Comparison of ENCODE assay signal across 15 mouse cellular contexts in genomic region chr19:53057980-53058725, GRCm38 (mm10). TPM values are rescaled to one million over a fixed set of nuclear protein-coding genes. Genes with fewer than 3 reads are reported as not detected.
A peak's percentile ranks its signal among the peaks of the same experiment; 100 is the strongest.
DNase-seq lines count a peak whose midpoint lies in the region; ATAC-seq and TF ChIP-seq lines count a peak whose summit lies in the region.
"Had no signal": no experiment of that assay in that cellular context is flagged by ENCODE, and none has a peak within 500 bp of the region (broad histone marks: within the 10 kb centered on the region; RNA-seq: fewer than 3 reads in every experiment).

No protein-coding gene starts in this region.

- TF ChIP-seq CTCF in testis, adult 2 months (IDR thresholded peaks at IDR 0.05; ENCODE audit: control insufficient read depth, insufficient read depth, insufficient replicate concordance, low read depth, low read length), result no peak

- no peak overlapping the region for H3K9ac ChIP-seq in heart, embryonic 16.5 days (ENCODE audit: low read length)
- no peak overlapping the region for H3K9ac ChIP-seq in heart, embryonic 11.5 days (ENCODE audit: low read depth, low read length)
- H3K9ac ChIP-seq in limb, embryonic 15.5 days, result no peak overlapping the region
- H3K9ac ChIP-seq: forebrain, embryonic 13.5 days; limb, embryonic 12.5 days had no signal

- H3K4me1 ChIP-seq in heart, embryonic 16.5 days (ENCODE audit: control insufficient read depth, insufficient read depth, low read length), result peaks cover 8% of the 10 kb centered on the region
- peaks cover 6% of the 10 kb centered on the region; the same call in 1 of the 2 replicates for H3K4me1 ChIP-seq in heart, embryonic 11.5 days (ENCODE audit: control insufficient read depth, insufficient read depth, low read length)
- peaks cover 7% of the 10 kb centered on the region for H3K4me1 ChIP-seq in testis, adult 2 months (ENCODE audit: control insufficient read depth, insufficient read depth, low read length)
- peaks cover 9% of the 10 kb centered on the region for H3K4me1 ChIP-seq in limb, embryonic 15.5 days
- H3K4me1 ChIP-seq: forebrain, embryonic 13.5 days; limb, embryonic 12.5 days had no signal

- no peak for ATAC-seq in heart, embryonic 16.5 days (replicated peaks; ENCODE audit: extremely low read depth, insufficient read depth, low FRiP score)
- no peak for ATAC-seq in heart, embryonic 11.5 days (replicated peaks; ENCODE audit: insufficient number of reproducible peaks, low FRiP score, low TSS enrichment)
- no peak for ATAC-seq in limb, embryonic 15.5 days (ENCODE audit: insufficient number of reproducible peaks, low FRiP score, low TSS enrichment, low read depth)
- no peak for ATAC-seq in activated CD4-positive, CD25-positive, alpha-beta regulatory T cell, adult 4 months
- ATAC-seq: forebrain, embryonic 13.5 days had no signal

- H3K27ac ChIP-seq in heart, embryonic 16.5 days (ENCODE audit: low read length), result peak overlapping the region; percentile 39
- H3K27ac ChIP-seq in heart, embryonic 11.5 days (ENCODE audit: low read depth, low read length), result no peak overlapping the region
- peak overlapping the region; percentile 73 for H3K27ac ChIP-seq in testis, adult 2 months (ENCODE audit: control insufficient read depth, insufficient read depth, low read depth, low read length)
- H3K27ac ChIP-seq in limb, embryonic 15.5 days, result peak overlapping the region; percentile 27; the same call in 1 of the 2 replicates
- H3K27ac ChIP-seq: forebrain, embryonic 13.5 days; limb, embryonic 12.5 days had no signal

- DNase-seq in testis, postnatal 14 days (ENCODE audit: low spot score), result no peak
- DNase-seq in cerebellum, adult 9-11 months, result no peak
- DNase-seq in spleen, postnatal 4 days (ENCODE audit: low spot score in 2 of 2), result no peak
- DNase-seq: adrenal gland, postnatal 14 days; B cell, adult 2 months; gastrocnemius, postnatal 25 days; kidney, adult 18-20 months; thymus, postnatal 14 days had no signal

- H3K4me3 ChIP-seq in heart, embryonic 16.5 days (ENCODE audit: low read length), result no peak overlapping the region
- no peak overlapping the region for H3K4me3 ChIP-seq in heart, embryonic 11.5 days (ENCODE audit: low read depth, low read length)
- H3K4me3 ChIP-seq in testis, adult 2 months (ENCODE audit: control insufficient read depth, low read depth, low read length), result peak overlapping the region; percentile 61
- no peak overlapping the region for H3K4me3 ChIP-seq in limb, embryonic 15.5 days
- H3K4me3 ChIP-seq: forebrain, embryonic 13.5 days; limb, embryonic 12.5 days had no signal

- no peaks in the 10 kb centered on the region for H3K27me3 ChIP-seq in heart, embryonic 16.5 days (ENCODE audit: control insufficient read depth, insufficient read depth, low read length)
- no peaks in the 10 kb centered on the region for H3K27me3 ChIP-seq in heart, embryonic 11.5 days (ENCODE audit: control insufficient read depth, insufficient read depth, low read length)
- H3K27me3 ChIP-seq in testis, adult 2 months (ENCODE audit: control insufficient read depth, insufficient read depth, low read length), result no peaks in the 10 kb centered on the region
- H3K27me3 ChIP-seq in limb, embryonic 15.5 days, result no peaks in the 10 kb centered on the region
- H3K27me3 ChIP-seq: forebrain, embryonic 13.5 days; limb, embryonic 12.5 days had no signal

- TF ChIP-seq POLR2A in testis, adult 2 months (IDR thresholded peaks at IDR 0.05; ENCODE audit: control insufficient read depth, low read depth, low read length), result no peak

- no peaks in the 10 kb centered on the region for H3K36me3 ChIP-seq in heart, embryonic 16.5 days (ENCODE audit: control insufficient read depth, insufficient read depth)
- no peaks in the 10 kb centered on the region for H3K36me3 ChIP-seq in heart, embryonic 11.5 days (ENCODE audit: control insufficient read depth, insufficient read depth, low read length)
- H3K36me3 ChIP-seq in testis, adult 2 months (ENCODE audit: control insufficient read depth, insufficient read depth, low read length), result no peaks in the 10 kb centered on the region
- H3K36me3 ChIP-seq in limb, embryonic 15.5 days, result no peaks in the 10 kb centered on the region
- H3K36me3 ChIP-seq: limb, embryonic 12.5 days had no signal

- no peak overlapping the region for H3K4me2 ChIP-seq in heart, embryonic 16.5 days (ENCODE audit: low read depth, low read length)
- no peak overlapping the region for H3K4me2 ChIP-seq in heart, embryonic 11.5 days
- no peak overlapping the region for H3K4me2 ChIP-seq in limb, embryonic 15.5 days
- H3K4me2 ChIP-seq: forebrain, embryonic 13.5 days; limb, embryonic 12.5 days had no signal

- H3K9me3 ChIP-seq in heart, embryonic 16.5 days (replicated peaks; ENCODE audit: control insufficient read depth, low read length), result no peaks in the 10 kb centered on the region
- no peaks in the 10 kb centered on the region for H3K9me3 ChIP-seq in heart, embryonic 11.5 days (replicated peaks; ENCODE audit: control insufficient read depth, low read length)
- no peaks in the 10 kb centered on the region for H3K9me3 ChIP-seq in limb, embryonic 15.5 days
- H3K9me3 ChIP-seq: forebrain, embryonic 13.5 days; limb, embryonic 12.5 days had no signal

- WGBS in heart, embryonic 16.5 days, result 84% methylated on average over 16 of the region's 16 CpGs
- 86% methylated on average over 16 of the region's 16 CpGs for WGBS in heart, embryonic 11.5 days (ENCODE audit: insufficient replicate concordance)
- WGBS in limb, embryonic 15.5 days, result 81% methylated on average over 16 of the region's 16 CpGs

RNA-seq across cellular contexts. Expression of gene Xpnpep1, which starts 18.1 kb away (rescaled TPM):
- polyA plus RNA-seq in heart, embryonic 16.5 days (2015; fragmentation: Nextera tagmentation; extraction: Ambion mirVana), result 128 and 137 TPM in 2 replicates
- 180 and 211 TPM in 2 replicates for polyA plus RNA-seq in heart, embryonic 11.5 days (2014; fragmentation: Nextera tagmentation; extraction: Ambion mirVana)
- polyA plus RNA-seq in testis, adult 2 months (2012; rRNA removed), result 138 and 141 TPM in 2 replicates
- 144 and 161 TPM in 2 replicates for polyA plus RNA-seq in limb, embryonic 15.5 days (2015; fragmentation: Nextera tagmentation; extraction: Ambion mirVana)
- 10 to 100 TPM; 56.2 to 64.9 TPM for polyA plus RNA-seq in activated CD4-positive, CD25-positive, alpha-beta regulatory T cell, adult 4 months (2017; shearing (Covaris generic))
